Mouse (Mus musculus) thymus, adult 2 months (tissue): ENCODE results near the gene Carmil3.

ENCODE experiments used
- CTCF ChIP-seq: fragments of 200-500 bp; IDR thresholded peaks from 2 replicates; pipeline ENCODE4 v1.5.1; 2012; ENCODE audit warnings: mild to moderate bottlenecking, control low read depth, low read length, moderate library complexity, borderline replicate concordance; ENCODE audit not compliant: control insufficient read depth, poor library complexity, insufficient read depth; ENCODE audit errors: extremely low read depth
- POLR2A ChIP-seq: fragments of 200-500 bp; IDR thresholded peaks from 2 replicates; pipeline ENCODE4 v1.6.1; 2012; ENCODE audit warnings: mild to moderate bottlenecking, low read length, control low read depth, moderate library complexity; ENCODE audit not compliant: control insufficient read depth, poor library complexity, insufficient read depth; ENCODE audit errors: extremely low read depth

- TF ChIP-seq POLR2A (no peak), CTCF (no peak)
Observed at GRCm38 (mm10) chr14:55509540-55509939, 19.1 kb downstream of the Carmil3 start.
